Mouse (Mus musculus) frontal cortex, postnatal 14 days (tissue): ENCODE results near the gene Slc9a5.
A peak's percentile ranks its signal among the peaks of the same experiment; 100 is the strongest.

Source experiments
- DNase-seq, 2 experiments: peaks; one replicate each; pipeline ENCODE4 v3.0.0; 2022; ENCODE audit warnings: low spot score in 2 of 2

Gene Slc9a5

DNA sequence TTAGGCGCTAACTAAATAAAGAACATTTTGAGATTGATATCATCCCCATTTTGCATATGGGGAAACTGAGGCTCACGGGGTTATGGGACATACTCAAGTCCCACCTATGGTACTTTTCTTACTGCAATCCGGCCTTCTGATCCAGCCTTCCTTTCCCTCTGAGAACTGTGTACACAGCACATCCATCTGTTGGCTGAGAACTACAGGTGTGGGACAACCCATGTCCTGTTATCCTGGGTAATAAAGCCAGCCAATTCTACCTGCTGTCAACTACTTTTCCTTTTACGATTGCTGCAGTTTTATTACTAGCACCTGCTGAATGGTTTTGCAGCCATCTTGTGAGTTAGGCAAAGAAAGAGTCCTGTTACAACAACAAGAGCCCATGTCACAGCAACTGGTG lies 5.9 kb downstream of the Slc9a5 start:
- DNase-seq = no peak

DNA sequence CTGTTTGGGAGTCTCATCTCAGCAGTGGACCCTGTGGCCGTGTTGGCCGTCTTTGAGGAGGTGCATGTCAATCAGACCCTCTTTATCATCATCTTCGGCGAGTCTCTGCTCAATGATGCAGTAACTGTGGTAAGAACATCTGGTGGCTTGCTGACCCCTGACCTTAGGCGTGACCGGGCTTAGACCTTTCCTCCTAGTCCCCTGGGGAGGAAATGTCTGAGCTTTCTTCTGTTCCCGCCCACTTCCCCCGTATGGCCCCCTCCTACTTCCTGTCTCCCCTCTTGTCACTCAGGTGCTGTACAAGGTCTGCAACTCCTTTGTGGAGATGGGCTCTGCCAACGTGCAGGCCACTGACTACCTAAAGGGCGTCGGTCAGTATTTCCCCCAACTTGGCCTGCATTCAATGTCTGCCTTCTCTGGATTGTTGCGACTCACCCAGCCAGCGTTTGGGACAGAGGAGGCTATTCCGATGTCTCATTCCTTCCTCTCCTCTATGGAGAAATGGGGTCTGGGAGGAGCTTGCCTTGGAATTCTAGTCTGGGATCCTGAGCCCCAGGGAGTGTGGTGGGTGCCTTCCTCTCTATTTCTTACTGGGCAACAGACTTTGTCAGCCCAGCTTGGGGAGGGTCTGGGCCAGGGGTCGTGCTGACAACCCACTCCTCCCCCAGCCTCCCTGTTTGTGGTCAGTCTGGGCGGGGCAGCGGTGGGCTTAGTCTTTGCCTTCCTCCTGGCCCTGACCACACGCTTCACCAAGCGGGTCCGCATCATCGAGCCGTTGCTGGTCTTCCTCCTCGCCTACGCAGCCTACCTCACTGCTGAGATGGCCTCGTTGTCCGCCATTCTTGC lies 6.8 kb downstream of the Slc9a5 start:
- DNase-seq = no peak

DNA sequence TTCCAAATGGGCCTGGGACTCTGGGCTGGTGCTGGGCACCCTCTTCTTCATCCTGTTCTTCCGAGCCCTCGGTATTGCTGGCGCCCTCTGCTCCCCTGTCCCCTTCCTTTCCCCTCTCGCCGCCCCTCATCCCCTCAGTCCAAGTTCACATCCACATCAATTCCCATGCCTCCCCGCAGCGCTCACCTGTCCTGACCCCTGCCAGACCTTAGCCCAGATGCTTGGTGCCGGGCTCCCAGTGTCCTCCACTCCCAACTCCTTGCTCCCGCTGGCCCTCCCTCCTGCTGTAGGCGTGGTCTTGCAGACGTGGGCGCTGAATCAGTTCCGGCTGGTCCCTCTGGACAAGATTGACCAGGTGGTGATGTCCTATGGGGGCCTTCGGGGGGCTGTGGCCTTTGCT lies 8.0 kb downstream of the Slc9a5 start:
- no peak for DNase-seq

DNA sequence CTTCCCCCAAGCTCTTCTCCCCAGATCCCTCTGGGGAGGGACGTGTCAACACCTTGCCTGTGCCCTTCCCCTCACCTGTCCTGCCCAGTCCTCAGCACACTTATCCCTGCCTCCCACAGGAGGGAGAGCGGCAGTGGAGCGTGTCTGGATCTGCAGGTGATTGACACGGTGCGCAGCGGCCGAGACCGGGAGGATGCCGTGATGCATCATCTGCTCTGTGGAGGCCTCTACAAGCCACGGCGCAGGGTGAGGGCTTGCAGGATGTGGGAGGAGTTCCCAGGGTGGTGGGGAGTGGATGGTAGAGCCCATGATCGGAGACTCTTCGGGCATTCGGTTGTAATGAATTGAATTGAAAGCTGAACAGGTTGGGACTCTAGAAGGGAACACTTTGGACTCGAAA lies 10.6 kb downstream of the Slc9a5 start:
- no peak for DNase-seq

DNA sequence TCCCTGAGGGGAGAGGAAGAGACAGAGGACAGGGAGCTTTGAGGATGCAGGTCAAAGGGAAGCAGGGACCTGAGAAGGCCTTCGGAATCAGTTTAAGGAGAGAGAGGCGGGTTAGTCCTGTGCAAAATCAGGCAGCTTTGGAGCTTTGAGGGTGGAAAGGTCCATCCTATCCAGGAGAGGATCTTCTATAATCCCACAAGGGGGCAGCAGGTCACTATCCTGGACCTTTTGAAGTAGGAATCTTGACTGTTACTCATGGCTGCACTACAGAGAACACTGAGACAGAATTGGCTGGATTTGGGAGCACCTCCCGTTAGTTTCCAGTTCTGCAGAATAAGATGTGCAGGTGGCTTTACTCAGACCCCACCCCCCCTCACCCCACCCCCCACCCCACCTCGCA lies 11.0 kb downstream of the Slc9a5 start:
- DNase-seq = no peak

DNA sequence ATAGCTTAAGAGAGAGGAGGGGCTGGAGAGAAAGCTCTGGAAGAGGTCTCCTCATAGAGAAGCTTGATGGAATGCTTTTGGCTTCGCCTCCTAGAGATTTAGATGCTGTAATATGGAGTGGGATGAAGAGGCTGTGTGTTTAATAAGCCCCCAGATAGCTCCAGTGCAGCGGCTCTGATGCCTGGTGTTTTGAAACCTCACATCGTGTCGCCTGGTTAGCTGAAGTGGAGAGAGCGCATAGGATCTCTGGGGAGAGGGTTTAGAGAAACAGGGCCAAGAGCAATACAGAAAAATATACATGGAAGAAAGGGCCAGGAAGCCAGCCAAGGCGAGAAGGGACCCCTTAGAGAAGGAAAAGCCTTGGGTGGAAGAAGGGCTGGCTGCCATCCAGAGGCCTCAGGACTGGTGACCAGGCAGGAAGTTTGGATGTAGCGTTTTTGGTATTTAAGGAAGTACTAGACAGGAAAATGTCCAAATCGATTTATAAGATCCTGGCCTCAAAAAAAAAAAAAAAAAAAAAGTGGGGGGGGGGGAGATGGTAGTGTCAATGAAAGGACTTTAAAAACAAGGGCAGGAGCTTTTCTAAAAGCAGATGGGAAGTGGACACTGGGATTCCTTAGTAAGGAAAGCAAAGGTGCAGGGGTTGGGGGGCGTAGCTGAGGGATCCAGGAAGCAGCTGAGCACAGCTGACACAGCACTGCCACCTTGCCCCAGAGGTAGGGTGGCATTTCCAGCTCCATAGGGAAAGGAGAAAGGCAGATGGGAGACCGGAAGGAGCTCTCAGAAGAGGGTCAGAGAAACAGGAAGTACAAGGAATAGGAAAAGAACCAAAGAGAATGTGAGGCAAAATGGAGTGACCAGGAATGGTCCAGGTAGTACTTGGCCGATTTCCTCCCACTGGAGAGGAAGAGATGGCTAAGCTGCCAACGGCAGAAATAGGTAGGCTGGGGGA lies 13.4 kb downstream of the Slc9a5 start:
- DNase-seq = no peak

DNA sequence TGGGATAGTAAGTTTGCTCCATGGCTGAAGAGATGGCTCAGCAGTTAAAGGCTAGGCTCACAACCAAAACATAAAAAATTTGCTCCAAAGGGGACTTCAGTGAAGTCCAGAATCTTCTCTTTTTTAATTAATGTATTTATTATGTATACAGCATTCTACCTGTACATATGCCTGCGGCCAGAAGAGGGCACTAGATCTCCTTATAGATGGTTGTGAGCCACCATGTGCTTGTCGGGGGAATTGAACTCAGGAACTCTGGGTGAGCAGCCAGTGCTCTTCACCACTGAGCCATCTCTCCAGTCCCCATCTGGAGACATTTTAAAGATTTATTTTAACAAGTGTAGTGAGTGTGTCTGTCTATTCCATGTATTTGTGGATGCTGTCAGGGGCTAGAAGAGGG lies 18.5 kb downstream of the Slc9a5 start:
- no peak for DNase-seq

DNA sequence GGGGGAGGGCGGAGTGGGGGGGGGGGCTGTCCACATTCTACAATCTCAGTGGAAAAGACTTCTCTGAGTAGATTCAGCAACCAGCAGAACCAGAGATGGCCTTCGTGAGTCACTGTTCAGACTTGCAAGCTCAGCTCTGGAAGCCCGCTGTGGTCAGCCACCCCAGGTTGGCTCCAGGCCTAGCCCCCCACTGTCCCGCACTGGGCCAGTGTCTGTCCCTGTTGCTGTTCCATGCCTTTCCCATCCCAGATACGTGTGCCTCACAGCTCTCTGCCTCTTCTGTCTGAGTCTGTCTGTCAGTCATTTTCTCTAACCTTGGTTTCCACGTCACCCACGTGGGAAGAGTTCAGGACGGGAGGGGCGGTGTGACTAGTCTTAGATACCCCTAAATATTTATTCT lies 23.8 kb downstream of the Slc9a5 start:
- no peak for DNase-seq

DNA sequence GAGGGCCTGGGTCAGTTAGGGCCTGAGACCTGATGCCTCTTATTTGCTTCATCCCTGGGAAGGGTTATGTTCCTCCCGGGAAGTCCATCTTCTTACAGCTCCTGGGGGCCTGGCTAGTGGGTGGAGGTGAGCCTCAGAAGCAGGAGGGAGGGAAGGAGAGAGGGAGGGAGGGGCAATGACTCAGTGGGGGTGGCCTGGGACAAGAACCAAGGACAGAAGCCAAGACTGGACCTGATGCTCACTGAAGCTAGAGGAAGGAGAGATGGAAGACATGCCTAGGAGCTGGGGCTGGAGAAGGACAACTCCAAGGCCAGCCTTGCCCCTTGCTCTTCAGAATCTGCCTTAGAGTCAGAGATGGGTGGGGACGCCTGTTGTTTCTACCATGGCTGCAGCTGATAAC lies 24.4 kb downstream of the Slc9a5 start, which contains the start of gene Plekhg4:
TSS of gene Plekhg4 (plus strand) at position 243 of the 400 bp plus-strand sequence.
- no peak for DNase-seq

DNA sequence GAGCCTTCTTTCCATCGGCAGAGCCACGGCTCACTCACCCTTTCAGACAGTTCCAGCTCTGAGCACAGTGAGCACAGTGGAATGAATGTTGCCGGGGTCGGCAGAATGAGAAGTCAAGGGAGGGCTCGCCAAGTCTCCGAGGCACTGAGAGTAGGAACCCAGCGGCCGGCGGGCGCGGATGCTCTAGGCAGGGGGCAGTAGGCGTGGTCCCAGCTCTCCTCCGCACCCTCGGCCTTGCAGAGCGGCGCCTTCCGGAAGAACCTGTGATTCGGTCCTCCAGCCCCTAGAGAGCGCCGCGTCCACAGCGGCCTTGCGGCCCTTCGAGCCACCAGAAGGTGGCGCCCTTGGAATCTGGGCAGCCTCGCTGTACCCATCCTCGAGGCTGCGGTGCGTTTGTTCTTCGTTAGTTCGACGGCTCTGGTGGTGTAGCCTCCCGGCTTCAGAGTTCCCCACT lies 25.9 kb downstream of the Slc9a5 start:
- DNase-seq = no peak

DNA sequence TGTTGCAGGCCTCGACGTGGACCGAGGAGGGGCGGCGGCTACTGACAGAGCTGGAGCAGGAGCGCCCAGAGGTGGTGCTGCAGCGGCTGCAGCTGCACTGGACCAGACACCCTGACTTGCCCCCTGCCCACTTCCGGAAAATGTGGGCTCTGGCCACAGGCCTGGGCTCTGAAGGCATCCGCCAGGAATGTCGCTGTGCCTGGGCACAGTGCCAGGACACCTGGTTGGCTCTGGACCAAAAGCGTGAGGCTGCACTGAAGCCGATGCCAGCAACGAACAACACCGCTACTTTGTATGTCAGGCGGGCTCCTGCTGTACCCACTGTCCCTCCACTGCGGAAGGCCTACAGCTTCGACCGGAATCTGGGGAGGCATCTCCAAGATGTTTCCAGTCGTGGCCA lies 30.0 kb downstream of the Slc9a5 start:
- DNase-seq = peak; percentile 28 to 30

DNA sequence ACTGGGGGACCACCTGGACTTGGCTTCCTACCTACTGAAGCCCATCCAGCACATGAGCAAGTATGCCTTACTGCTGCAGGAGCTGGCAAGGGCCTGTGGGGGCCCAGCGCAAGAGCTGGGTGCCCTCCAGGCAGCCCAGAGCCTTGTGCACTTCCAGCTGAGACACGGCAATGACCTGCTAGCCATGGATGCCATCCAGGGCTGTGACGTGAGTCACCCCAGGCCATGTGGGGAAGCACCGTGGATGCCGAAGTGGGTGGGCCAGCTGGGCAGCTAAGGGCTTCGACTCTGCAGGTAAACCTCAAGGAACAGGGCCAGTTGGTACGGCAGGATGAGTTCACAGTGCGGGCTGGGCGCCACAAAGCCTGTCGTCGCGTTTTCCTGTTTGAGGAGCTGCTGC lies 31.7 kb downstream of the Slc9a5 start:
- DNase-seq = no peak

DNA sequence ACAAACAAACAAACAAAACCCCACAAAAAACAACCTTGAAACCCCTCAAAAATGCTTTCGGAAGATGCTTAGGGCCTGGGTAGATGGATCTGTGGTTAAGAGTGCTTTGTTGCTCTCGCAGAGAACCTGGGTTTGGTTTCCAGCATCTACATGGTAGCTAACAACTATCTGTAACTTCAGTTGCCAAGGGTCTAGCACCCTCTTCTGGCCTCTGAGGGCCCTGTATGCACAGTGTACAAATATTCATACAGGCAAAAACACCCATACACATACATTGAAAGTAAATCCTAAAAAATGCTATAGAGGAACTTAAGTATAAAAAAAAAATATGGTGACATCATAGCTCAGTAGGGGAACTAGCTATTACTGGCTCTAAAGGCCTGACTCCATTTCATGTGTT lies 35.4 kb downstream of the Slc9a5 start:
- DNase-seq = no peak

DNA sequence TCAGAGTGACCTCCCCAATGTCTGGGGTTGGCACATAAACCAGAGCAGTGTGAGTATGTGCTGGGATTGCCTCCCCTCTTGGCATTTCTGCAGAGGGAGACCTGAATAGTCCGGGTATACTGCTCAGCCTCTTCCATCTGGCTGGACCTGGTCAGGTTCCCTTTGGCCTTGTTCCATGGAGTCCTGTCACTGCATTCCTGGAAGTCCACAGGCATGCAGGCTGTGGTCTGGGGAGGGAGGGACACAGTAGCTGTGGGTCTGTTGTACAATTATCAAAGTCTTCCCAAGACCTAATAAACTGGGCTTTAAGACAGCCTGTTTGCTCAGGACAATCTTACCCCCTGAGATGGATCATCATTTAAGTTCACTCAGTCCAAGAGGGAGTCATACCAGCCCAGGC lies 38.5 kb downstream of the Slc9a5 start:
- DNase-seq = no peak

DNA sequence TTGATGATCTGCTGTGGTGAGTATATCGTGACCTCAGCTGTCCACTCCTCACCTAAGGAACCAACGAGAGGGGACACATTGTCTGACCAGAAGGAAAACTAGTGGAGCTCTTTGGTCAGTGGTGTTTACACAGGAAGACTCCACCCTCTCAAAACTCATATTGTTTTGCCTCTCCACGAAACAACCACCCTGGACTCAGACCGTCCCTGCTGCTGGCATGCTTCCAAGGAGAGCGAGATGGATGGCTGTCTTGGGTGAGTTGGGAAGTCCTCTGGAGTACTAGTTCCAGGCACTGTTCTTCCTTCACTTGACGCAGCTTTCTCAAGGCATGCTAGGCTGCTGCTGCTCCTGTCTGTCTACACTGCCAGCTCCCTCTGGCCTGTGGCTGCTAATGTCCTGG lies 40.5 kb downstream of the Slc9a5 start:
- DNase-seq = no peak

DNA sequence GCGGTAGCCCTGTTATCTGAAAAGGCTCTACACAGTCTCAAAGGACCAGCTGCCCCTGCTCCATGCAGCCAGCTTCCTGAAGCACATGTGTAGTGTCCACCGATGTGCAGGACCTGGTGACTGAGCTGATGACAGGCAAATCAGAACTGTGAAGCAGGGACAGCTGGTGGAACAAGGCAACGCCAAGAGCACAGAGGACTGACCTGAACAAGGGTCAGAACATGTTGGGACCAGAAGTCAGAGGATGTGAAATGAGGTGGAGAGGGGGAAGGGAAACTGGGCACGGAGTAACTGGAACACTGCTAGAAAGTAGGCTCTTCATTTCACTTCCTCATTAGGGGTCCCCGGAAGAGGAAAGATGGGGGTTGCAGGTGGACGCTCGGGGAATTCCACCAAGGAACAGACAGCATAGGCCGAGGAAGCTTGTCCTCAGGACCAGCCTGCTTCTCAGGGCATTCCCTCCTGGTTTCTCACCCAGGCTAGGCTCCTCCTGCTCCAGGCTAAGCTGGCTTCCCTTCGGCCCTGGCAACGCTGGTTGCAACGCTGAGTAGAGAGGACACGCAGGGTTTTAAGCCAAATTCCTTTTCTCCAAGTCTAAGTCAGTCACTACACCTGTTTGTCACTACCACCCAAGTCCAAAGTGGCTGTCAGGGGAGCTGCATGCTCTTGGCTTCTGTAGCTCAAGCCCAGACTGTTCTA lies 44.6 kb downstream of the Slc9a5 start:
- DNase-seq = no peak

DNA sequence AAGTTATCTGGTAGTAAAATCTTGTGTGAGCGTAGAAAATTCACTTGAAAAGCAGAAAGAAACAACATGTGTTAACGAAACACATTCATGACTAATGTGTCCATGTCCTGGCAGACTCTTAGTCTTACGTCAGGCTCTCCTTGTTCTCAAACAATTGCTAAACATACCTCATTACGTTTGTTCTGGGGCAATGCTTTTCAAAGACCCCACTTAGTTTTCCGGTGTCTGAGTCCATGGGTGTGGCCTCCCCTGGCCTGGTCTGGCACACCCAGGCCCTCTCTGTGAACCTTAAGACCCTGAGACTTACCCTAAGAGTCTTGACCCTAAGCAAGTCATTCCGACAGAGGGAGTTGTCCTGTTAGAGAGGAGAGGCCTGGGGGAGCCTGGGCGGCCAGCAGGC lies 45.3 kb downstream of the Slc9a5 start:
- no peak for DNase-seq

DNA sequence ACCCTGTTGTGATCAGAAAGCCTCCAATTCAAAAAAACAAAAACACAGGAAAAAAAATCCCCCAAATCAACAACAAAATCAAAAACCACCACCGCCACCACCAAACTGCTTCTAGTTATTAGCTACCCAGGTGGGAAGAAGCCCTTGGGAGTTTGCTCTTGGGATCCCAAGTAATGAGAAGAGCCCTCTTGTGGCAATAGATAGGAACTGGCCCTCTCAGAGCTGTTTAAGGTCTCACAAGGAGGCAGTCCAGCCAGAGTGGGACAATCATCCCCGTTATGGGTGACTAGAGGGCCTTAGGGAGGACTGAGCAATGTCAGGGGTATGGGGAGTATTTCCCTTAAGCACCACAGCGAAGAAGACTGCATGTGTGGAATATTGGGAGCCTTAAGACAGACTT lies 49.1 kb downstream of the Slc9a5 start:
- DNase-seq = no peak

DNA sequence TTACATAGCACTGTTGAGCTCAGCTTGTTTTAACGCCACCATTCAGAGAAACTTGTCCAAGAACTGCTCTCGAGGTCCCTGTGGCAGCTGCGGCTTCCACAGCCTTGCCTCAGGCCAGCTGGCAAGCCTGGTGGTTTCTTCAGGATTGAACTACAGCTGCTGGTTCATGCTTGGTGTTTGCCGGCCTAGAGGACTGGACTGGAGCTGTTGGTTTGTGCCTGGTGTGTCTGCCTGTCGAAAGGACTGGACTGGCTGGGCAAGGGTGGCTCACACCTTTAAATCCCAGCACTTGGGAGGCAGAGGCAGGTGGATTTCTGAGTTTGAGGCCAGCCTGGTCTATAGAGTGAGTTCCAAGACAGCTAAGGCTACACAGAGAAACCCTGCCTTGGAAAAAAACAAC lies 51.4 kb downstream of the Slc9a5 start:
- DNase-seq = no peak

DNA sequence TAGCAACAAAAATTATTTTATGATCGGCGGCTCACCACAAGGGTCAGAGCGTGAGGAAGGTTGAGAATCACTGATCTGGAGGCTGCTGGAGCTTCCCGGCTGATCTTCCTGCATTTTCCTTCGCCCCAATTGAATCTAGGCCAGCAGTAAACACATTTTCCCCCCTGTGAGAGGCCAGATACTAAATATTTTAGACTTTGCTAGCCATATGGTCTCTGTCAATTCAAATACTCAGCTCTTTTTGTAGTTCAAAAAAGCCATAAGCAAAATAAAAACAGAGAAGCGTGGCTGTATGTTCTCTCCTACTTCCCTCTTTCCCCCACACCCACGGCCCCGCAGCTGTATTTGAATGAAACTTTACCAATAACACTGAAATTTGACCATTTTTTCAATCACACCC lies 54.8 kb downstream of the Slc9a5 start:
- no peak for DNase-seq

DNA sequence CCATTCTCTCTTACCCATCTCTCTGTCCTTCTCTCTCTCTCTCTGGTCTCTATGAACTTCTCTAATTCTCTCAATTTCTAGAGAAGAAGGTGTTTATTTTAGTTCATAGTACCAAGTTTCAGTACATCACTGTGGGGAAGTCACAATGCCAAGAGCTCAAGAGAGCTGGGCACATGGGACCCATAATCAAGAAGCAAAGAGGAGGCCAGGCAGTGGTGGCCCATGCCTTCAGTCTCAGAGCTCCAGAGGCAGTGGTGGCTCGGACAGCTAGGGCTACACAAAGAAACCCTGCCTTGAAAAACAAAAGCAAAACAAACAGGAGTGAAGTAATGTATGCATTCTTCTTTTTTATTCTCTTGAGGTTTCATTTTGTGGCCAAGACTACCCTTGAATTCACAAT lies 55.9 kb downstream of the Slc9a5 start:
- DNase-seq = no peak

DNA sequence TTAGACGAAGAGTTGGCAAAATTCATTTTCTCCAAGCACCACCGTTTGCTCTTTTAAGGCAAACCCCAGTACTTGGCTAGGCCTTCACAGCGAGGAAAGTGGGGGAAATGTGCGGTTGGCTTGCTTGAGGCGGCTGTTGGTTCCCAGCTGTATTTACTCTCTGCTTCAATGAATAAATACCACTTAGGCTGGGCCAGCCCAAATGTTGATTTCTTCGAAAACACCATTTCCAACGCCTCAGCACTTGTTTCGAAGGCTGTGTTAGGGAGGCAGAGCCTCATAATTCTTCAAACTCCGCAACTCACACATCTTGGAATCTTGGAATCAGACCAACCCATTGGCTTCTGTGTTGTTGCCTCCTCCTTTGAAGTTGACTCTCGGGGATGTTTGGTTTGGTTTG lies 57.8 kb downstream of the Slc9a5 start:
- no peak for DNase-seq
